Mouse (Mus musculus): Measurements from ENCODE around the gene Slc25a10. TPM values are rescaled to one million over a fixed set of nuclear protein-coding genes. Genes with fewer than 3 reads are reported as not detected.

Gene Slc25a10
- total RNA-seq, 1 experiment, result 35.0 TPM

DNA sequence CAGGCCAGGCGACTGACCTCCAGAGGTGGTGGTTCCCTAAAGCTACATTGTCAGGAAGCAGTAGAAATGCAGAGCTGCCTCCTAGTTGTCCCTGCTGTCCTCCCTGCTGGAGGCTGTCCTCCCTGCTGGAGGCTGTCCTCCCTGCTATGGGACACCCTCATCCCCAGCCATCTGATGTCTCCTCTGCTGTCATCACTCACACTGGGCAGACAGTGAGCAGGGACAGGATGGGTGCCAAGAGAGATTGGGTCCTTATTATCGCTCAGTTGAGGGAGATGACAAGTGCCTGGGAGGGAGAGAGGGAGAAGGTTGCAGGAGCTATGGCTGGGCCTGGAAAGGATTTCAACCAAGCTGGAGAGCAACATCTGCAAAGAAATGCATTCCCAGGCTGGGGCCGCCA lies 43.5 kb downstream of the Slc25a10 start:
- Histone ChIP-seq H3K27ac (ENCODE audit: insufficient read depth, low read depth, low read length, poor library complexity, severe bottlenecking) (no peak overlapping the region), H3K9me3 (ENCODE audit: control insufficient read depth, insufficient read depth, low read depth, low read length) (no peaks in the 10 kb centered on the region), H3K4me3 (ENCODE audit: insufficient read depth in 1 of 2, low read depth in 1 of 2, low read length in 2 of 2, poor library complexity in 1 of 2, severe bottlenecking in 1 of 2) (no peak overlapping the region), H3K9ac (ENCODE audit: insufficient read depth, low read depth, low read length, poor library complexity, severe bottlenecking) (no peak overlapping the region), H3K4me1 (ENCODE audit: control insufficient read depth in 2 of 2, insufficient read depth in 2 of 2, low read length in 2 of 2, poor library complexity in 1 of 2) (peaks cover 0 to 16% of the 10 kb centered on the region in 2 experiments; a peak in 1 of 4 replicates), H3K36me3 (ENCODE audit: control insufficient read depth, insufficient read depth, low read length, poor library complexity, severe bottlenecking) (no peaks in the 10 kb centered on the region)
- DNase-seq (ENCODE audit: low read depth, low spot score), result no peak
- TF ChIP-seq HCFC1 (IDR thresholded peaks at IDR 0.05; ENCODE audit: borderline replicate concordance, insufficient read depth, low read length), result no peak
- no peak for TF ChIP-seq MAFK (IDR thresholded peaks at IDR 0.05; ENCODE audit: insufficient read depth, low read depth, low read length)
- TF ChIP-seq ZNF384 (IDR thresholded peaks at IDR 0.05; ENCODE audit: low read depth, low read length), result no peak
- no peak for TF ChIP-seq ZC3H11A (IDR thresholded peaks at IDR 0.05; ENCODE audit: borderline replicate concordance, low read depth, low read length)
- no peak for TF ChIP-seq CHD2 (IDR thresholded peaks at IDR 0.05; ENCODE audit: low read depth, low read length)
- in situ Hi-C loops (cut with MboI; ENCODE audit: low sequenced_read_pairs in 2 of 2, unreplicated experiment in 2 of 2), result no loop called here

DNA sequence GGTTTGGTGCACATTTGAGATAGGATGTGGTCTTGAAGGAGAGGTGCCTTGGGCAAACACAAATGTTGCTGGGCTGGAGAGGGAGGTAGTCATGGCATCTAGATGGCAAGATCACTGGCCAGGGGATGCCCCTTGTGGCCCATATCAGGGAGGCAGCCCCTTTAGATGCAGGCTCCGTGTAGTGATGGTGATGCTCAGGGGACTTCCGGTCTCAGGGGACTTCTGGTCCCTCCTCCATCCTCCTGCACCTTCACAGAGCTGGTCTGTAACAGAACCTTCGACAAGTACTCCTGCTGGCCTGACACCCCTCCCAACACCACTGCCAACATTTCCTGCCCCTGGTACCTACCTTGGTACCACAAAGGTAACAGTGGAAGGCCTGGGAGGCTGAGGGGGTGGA lies 44.2 kb downstream of the Slc25a10 start:
- Histone ChIP-seq H3K9ac (ENCODE audit: insufficient read depth, low read depth, low read length, poor library complexity, severe bottlenecking) (no peak overlapping the region), H3K9me3 (ENCODE audit: control insufficient read depth, insufficient read depth, low read depth, low read length) (no peaks in the 10 kb centered on the region), H3K36me3 (ENCODE audit: control insufficient read depth, insufficient read depth, low read length, poor library complexity, severe bottlenecking) (no peaks in the 10 kb centered on the region), H3K4me1 (ENCODE audit: control insufficient read depth in 2 of 2, insufficient read depth in 2 of 2, low read length in 2 of 2, poor library complexity in 1 of 2) (peaks cover 0 to 17% of the 10 kb centered on the region in 2 experiments; a peak in 1 of 4 replicates), H3K4me3 (ENCODE audit: insufficient read depth in 1 of 2, low read depth in 1 of 2, low read length in 2 of 2, poor library complexity in 1 of 2, severe bottlenecking in 1 of 2) (no peak overlapping the region), H3K27ac (ENCODE audit: insufficient read depth, low read depth, low read length, poor library complexity, severe bottlenecking) (no peak overlapping the region)
- in situ Hi-C loops (cut with MboI; ENCODE audit: low sequenced_read_pairs in 2 of 2, unreplicated experiment in 2 of 2), result no loop called here
- TF ChIP-seq HCFC1 (IDR thresholded peaks at IDR 0.05; ENCODE audit: borderline replicate concordance, insufficient read depth, low read length) (no peak), ZC3H11A (IDR thresholded peaks at IDR 0.05; ENCODE audit: borderline replicate concordance, low read depth, low read length) (no peak), CHD2 (IDR thresholded peaks at IDR 0.05; ENCODE audit: low read depth, low read length) (no peak), ZNF384 (IDR thresholded peaks at IDR 0.05; ENCODE audit: low read depth, low read length) (no peak), MAFK (IDR thresholded peaks at IDR 0.05; ENCODE audit: insufficient read depth, low read depth, low read length) (no peak)
- no peak for DNase-seq (ENCODE audit: low read depth, low spot score)

DNA sequence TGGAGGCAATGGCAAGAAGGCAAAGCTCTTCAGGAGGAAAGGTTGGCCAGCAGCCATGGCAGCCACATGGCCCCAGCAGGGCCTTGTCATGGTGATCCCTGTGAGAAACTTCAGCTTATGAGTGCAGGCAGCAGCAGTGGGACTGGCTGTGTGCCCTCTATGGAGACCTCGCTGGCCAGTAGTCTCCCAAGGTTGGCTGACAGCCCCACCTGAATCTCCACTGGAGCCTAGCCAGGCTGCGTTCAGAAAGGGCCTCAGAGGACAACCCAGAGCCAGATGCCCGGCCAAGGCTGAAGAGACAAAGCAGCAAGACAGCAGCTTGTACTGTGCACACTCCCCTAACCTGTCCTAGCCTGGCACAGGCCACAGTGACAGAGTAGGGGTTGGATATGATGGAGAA lies 46.8 kb downstream of the Slc25a10 start:
- in situ Hi-C loops (cut with MboI; ENCODE audit: low sequenced_read_pairs in 2 of 2, unreplicated experiment in 2 of 2), result no loop called here
- no peak overlapping the region for H3K9ac ChIP-seq (ENCODE audit: insufficient read depth, low read depth, low read length, poor library complexity, severe bottlenecking)
- H3K4me1 ChIP-seq (ENCODE audit: control insufficient read depth in 2 of 2, insufficient read depth in 2 of 2, low read length in 2 of 2, poor library complexity in 1 of 2), result peaks cover 0 to 15% of the 10 kb centered on the region in 2 experiments; a peak in 1 of 4 replicates
- TF ChIP-seq HCFC1 (IDR thresholded peaks at IDR 0.05; ENCODE audit: borderline replicate concordance, insufficient read depth, low read length) (no peak), ZNF384 (IDR thresholded peaks at IDR 0.05; ENCODE audit: low read depth, low read length) (no peak), MAFK (IDR thresholded peaks at IDR 0.05; ENCODE audit: insufficient read depth, low read depth, low read length) (no peak), CHD2 (IDR thresholded peaks at IDR 0.05; ENCODE audit: low read depth, low read length) (no peak), ZC3H11A (IDR thresholded peaks at IDR 0.05; ENCODE audit: borderline replicate concordance, low read depth, low read length) (no peak)
- no peaks in the 10 kb centered on the region for H3K9me3 ChIP-seq (ENCODE audit: control insufficient read depth, insufficient read depth, low read depth, low read length)
- no peak for DNase-seq (ENCODE audit: low read depth, low spot score)
- no peaks in the 10 kb centered on the region; the same call in 1 of the 2 replicates for H3K36me3 ChIP-seq (ENCODE audit: control insufficient read depth, insufficient read depth, low read length, poor library complexity, severe bottlenecking)
- H3K27ac ChIP-seq (ENCODE audit: insufficient read depth, low read depth, low read length, poor library complexity, severe bottlenecking), result no peak overlapping the region
- H3K4me3 ChIP-seq (ENCODE audit: insufficient read depth in 1 of 2, low read depth in 1 of 2, low read length in 2 of 2, poor library complexity in 1 of 2, severe bottlenecking in 1 of 2), result no peak overlapping the region

DNA sequence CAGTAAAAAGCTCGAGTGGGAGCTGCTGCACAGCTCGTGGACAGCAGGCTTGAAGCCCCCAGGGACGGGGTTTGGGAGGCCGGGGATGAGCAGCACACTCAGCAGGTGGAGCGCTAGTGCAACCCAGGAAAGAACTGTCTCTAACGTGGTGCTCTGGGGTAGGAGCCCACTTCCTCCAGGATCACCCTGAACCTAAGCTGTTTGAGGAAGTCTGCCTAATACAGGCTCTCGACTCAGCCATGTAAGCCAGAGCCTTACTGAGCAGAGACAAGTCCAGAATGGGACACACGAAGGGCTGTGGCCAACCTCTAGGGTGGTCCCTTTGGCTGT lies 47.3 kb downstream of the Slc25a10 start:
- Histone ChIP-seq H3K9me3 (ENCODE audit: control insufficient read depth, insufficient read depth, low read depth, low read length) (no peaks in the 10 kb centered on the region), H3K9ac (ENCODE audit: insufficient read depth, low read depth, low read length, poor library complexity, severe bottlenecking) (no peak overlapping the region), H3K4me3 (ENCODE audit: insufficient read depth in 1 of 2, low read depth in 1 of 2, low read length in 2 of 2, poor library complexity in 1 of 2, severe bottlenecking in 1 of 2) (no peak overlapping the region)

More for the DNA sequence above, 47.3 kb downstream of the Slc25a10 start:
- peaks cover 0 to 15% of the 10 kb centered on the region in 2 experiments; a peak in 1 of 4 replicates for H3K4me1 ChIP-seq (ENCODE audit: control insufficient read depth in 2 of 2, insufficient read depth in 2 of 2, low read length in 2 of 2, poor library complexity in 1 of 2)
- no peak overlapping the region for H3K27ac ChIP-seq (ENCODE audit: insufficient read depth, low read depth, low read length, poor library complexity, severe bottlenecking)
- DNase-seq (ENCODE audit: low read depth, low spot score), result no peak
- H3K36me3 ChIP-seq (ENCODE audit: control insufficient read depth, insufficient read depth, low read length, poor library complexity, severe bottlenecking), result no peaks in the 10 kb centered on the region; the same call in 1 of the 2 replicates
- TF ChIP-seq ZC3H11A (IDR thresholded peaks at IDR 0.05; ENCODE audit: borderline replicate concordance, low read depth, low read length) (no peak), HCFC1 (IDR thresholded peaks at IDR 0.05; ENCODE audit: borderline replicate concordance, insufficient read depth, low read length) (no peak), ZNF384 (IDR thresholded peaks at IDR 0.05; ENCODE audit: low read depth, low read length) (no peak), CHD2 (IDR thresholded peaks at IDR 0.05; ENCODE audit: low read depth, low read length) (no peak), MAFK (IDR thresholded peaks at IDR 0.05; ENCODE audit: insufficient read depth, low read depth, low read length) (no peak)
- in situ Hi-C loops (cut with MboI; ENCODE audit: low sequenced_read_pairs in 2 of 2, unreplicated experiment in 2 of 2), result no loop called here

Data from ES-E14 (cell line).